Mouse (Mus musculus) stomach, postnatal 0 days (tissue): ENCODE results near the gene Rnf220. TPM values are rescaled to one million over a fixed set of nuclear protein-coding genes. Genes with fewer than 3 reads are reported as not detected.

Source experiments
- ATAC-seq: fragments of 200-750 bp; cut with Nextera tagmentation; 2 replicates; pipeline ENCODE4 v1.8.0; 2017; ENCODE audit not compliant: low FRiP score, low TSS enrichment
- DNase-seq: peaks from one replicate; pipeline ENCODE4 v3.0.0-alpha.2; 2016; ENCODE audit warnings: low spot score
- H3K27ac ChIP-seq: fragments of 300-500 bp; sonication (generic); replicated peaks from 2 replicates; pipeline ENCODE4 v1.5.1; 2014; ENCODE audit warnings: mild to moderate bottlenecking, control low read depth
- H3K27me3 ChIP-seq: fragments of 300-500 bp; sonication (generic); 2 replicates; pipeline ENCODE4 v1.6.1; 2014; ENCODE audit warnings: low read length; ENCODE audit not compliant: control insufficient read depth, insufficient read depth
- H3K36me3 ChIP-seq: fragments of 300-500 bp; sonication (generic); 2 replicates; pipeline ENCODE4 v1.6.1; 2014; ENCODE audit warnings: low read length, mixed read lengths; ENCODE audit not compliant: control insufficient read depth, insufficient read depth
- H3K4me1 ChIP-seq: fragments of 300-500 bp; sonication (generic); replicated peaks from 2 replicates; pipeline ENCODE4 v1.6.1; 2014; ENCODE audit warnings: antibody characterized with exemption; ENCODE audit not compliant: control insufficient read depth, insufficient read depth
- H3K4me2 ChIP-seq: fragments of 300-500 bp; sonication (generic); replicated peaks from 2 replicates; pipeline ENCODE4 v1.6.1; 2014; ENCODE audit warnings: low read depth, mild to moderate bottlenecking, control low read depth, moderate library complexity
- H3K4me3 ChIP-seq: fragments of 300-500 bp; sonication (generic); 2 replicates; pipeline ENCODE4 v1.5.1; 2014; ENCODE audit warnings: low read depth, low read length, control low read depth
- H3K9ac ChIP-seq: fragments of 300-500 bp; sonication (generic); 2 replicates; pipeline ENCODE4 v1.6.1; 2014; ENCODE audit warnings: mild to moderate bottlenecking, low read length, control low read depth, mixed read lengths
- H3K9me3 ChIP-seq: fragments of 300-500 bp; sonication (generic); 2 replicates; pipeline ENCODE4 v1.6.1; 2016; ENCODE audit warnings: low read length; ENCODE audit not compliant: control insufficient read depth
- CTCF ChIP-seq: IDR thresholded peaks from 2 replicates; pipeline ENCODE4 v1.5.1; 2016; ENCODE audit warnings: antibody characterized with exemption, low read depth, mild to moderate bottlenecking, moderate library complexity
- EP300 ChIP-seq: optimal IDR thresholded peaks from 2 replicates; pipeline ENCODE3; 2016; ENCODE audit warnings: antibody characterized with exemption
- WGBS: fragments of 180-500 bp; shearing (Covaris S2); extraction: QIAGEN DNeasy Blood & Tissue Kit; methylation state at CpG from one replicate; pipeline ENCODE4 v1.1.7; 2014; 5-methylcytosine and 5-hydroxymethylcytosine counted together
- polyA plus RNA-seq: library from polyadenylated mRNA; unstranded; fragments of >200 nt; fragmentation: Nextera tagmentation; extraction: Ambion mirVana; gene quantifications from 2 replicates; pipeline ENCODE4 v1.2.1, GENCODE M21; 2015

Rnf220 gene
- polyA plus RNA-seq, 1 experiment from 2014 or later: 33.0 TPM

DNA sequence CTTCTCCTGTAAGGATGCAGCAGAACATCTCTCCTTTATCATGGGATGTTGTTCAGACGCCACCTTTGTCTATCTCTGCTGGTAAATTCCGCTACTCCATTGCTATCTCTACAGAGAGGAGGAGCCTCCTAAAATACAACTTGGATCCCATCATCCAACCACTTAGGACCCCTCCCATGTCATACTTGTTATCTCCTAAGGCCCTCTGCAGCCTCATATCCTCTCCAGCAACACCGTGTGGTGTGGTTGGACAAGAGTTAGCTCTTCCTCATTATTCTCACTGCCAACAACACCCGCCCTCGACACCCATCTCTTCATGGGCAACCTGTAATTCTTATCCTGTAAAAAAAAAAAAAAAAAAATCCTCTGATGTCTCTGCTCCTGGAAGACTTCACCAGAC, 175.8 kb downstream of the Rnf220 start:
- Histone ChIP-seq H3K9me3 (no peaks in the 10 kb centered on the region), H3K36me3 (no peaks in the 10 kb centered on the region), H3K27ac (no peak overlapping the region), H3K27me3 (no peaks in the 10 kb centered on the region), H3K4me3 (no peak overlapping the region), H3K9ac (no peak overlapping the region), H3K4me1 (no peaks in the 10 kb centered on the region), H3K4me2 (no peak overlapping the region)
- WGBS: 86% methylated on average over 5 of the region's 5 CpGs
- TF ChIP-seq CTCF (no peak), EP300 (no peak)
- DNase-seq: no peak
- ATAC-seq: no peak

DNA sequence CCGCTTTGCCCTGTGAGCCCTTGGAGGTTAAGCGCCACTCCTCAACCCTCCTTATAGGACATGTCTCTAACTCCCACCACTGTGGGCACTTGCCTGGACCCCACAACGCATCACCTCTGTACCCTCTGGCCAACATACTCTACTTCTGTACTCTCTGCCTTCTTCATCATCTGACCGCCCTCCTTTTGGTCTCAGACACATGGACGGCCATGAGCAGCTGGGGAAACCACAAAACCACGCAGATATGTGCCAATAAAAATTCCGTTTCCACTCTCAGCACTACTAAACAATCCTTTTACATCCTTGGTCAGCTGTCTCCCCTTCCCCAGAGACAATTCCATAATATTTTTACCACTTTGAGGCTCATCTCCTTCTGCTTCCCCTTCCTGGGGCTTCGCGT, 178.3 kb downstream of the Rnf220 start:
- ATAC-seq: no peak

DNA sequence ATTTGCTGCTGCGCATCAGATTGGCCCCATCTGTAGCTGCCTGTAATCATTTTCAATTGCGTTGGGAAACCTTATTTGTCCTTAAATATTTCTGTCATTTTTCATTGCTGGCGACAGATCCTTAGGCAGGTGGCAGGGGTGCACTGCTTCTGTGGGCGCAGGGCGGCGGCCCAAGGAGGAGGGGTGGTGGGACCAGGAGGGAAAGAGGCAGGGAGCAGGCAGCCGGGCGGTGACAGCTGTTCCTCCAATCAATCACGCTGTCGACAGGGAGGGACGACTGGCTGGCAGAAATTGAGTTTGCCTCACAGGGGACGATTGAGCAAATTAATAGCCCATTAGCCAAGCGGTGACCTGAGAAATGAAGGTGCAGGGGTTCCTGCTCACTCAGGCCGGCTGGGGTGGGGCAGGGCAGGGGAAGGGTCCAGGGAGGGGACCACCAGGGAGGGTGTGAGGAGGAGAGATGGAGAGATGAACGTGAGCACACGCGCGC, 179.1 kb downstream of the Rnf220 start:
- peak overlapping the region; percentile 23; the same call in 1 of the 2 replicates for H3K4me2 ChIP-seq
- no peaks in the 10 kb centered on the region for H3K27me3 ChIP-seq
- 13% methylated on average over 18 of the region's 18 CpGs for WGBS
- H3K4me3 ChIP-seq: no peak overlapping the region
- peak; percentile 43 for DNase-seq
- ATAC-seq: no peak
- no peak for TF ChIP-seq EP300
- no peak for TF ChIP-seq CTCF
- H3K9ac ChIP-seq: no peak overlapping the region; the same call in 1 of the 2 replicates
- H3K9me3 ChIP-seq: no peaks in the 10 kb centered on the region
- H3K27ac ChIP-seq: no peak overlapping the region
- no peaks in the 10 kb centered on the region for H3K4me1 ChIP-seq
- H3K36me3 ChIP-seq: no peaks in the 10 kb centered on the region

More for the DNA sequence above, 178.3 kb downstream of the Rnf220 start:
- 85% methylated on average over 9 of the region's 9 CpGs for WGBS
- H3K27me3 ChIP-seq: no peaks in the 10 kb centered on the region
- H3K9me3 ChIP-seq: no peaks in the 10 kb centered on the region
- H3K4me3 ChIP-seq: no peak overlapping the region
- H3K4me1 ChIP-seq: no peaks in the 10 kb centered on the region
- no peaks in the 10 kb centered on the region for H3K36me3 ChIP-seq
- DNase-seq: no peak
- no peak overlapping the region for H3K27ac ChIP-seq
- no peak overlapping the region for H3K9ac ChIP-seq
- TF ChIP-seq CTCF (no peak), EP300 (no peak)
- H3K4me2 ChIP-seq: no peak overlapping the region

- no peak overlapping the region for H3K4me2 ChIP-seq
- no peaks in the 10 kb centered on the region for H3K36me3 ChIP-seq
- no peaks in the 10 kb centered on the region for H3K9me3 ChIP-seq
- no peaks in the 10 kb centered on the region for H3K27me3 ChIP-seq
- no peak for ATAC-seq
- no peak overlapping the region for H3K4me3 ChIP-seq
- no peaks in the 10 kb centered on the region for H3K4me1 ChIP-seq
- TF ChIP-seq CTCF: no peak
- TF ChIP-seq EP300: no peak
- H3K9ac ChIP-seq: no peak overlapping the region
- no peak for DNase-seq
- 36% methylated on average over 6 of the region's 6 CpGs for WGBS
- H3K27ac ChIP-seq: no peak overlapping the region
These were observed 180.1 kb downstream of the Rnf220 start for GRCm38 (mm10) chr4:117316800-117317199.

GRCm38 (mm10) chr4:117314849-117315500, 181.9 kb downstream of the Rnf220 start:
- Histone ChIP-seq H3K4me2 (no peak overlapping the region), H3K27ac (no peak overlapping the region), H3K27me3 (no peaks in the 10 kb centered on the region), H3K9me3 (no peaks in the 10 kb centered on the region), H3K4me1 (no peaks in the 10 kb centered on the region), H3K4me3 (no peak overlapping the region), H3K36me3 (no peaks in the 10 kb centered on the region), H3K9ac (no peak overlapping the region)
- no peak for ATAC-seq
- no peak for DNase-seq
- 51% methylated on average over 16 of the region's 16 CpGs for WGBS
- TF ChIP-seq CTCF: no peak
- TF ChIP-seq EP300: no peak

GRCm38 (mm10) chr4:117313085-117313424, 183.8 kb downstream of the Rnf220 start:
- 19% methylated on average over 4 of the region's 4 CpGs for WGBS
- TF ChIP-seq EP300 (no peak), CTCF (peak; percentile 68)
- Histone ChIP-seq H3K9ac (no peak overlapping the region), H3K9me3 (no peaks in the 10 kb centered on the region), H3K27ac (no peak overlapping the region), H3K4me1 (no peaks in the 10 kb centered on the region), H3K4me3 (no peak overlapping the region), H3K27me3 (no peaks in the 10 kb centered on the region), H3K36me3 (no peaks in the 10 kb centered on the region), H3K4me2 (no peak overlapping the region)
- ATAC-seq: 0 out of 2 replicates have a peak, but pooled peaks have one; percentile 7
- DNase-seq: no peak
